Mouse (Mus musculus) myocyte (in vitro differentiated cells): ENCODE measurements at regions not wholly inside any gene's neighbourhood (a gene's known extent, or its start where the extent isn't known, plus 50 kb on each side); places are given as distances from the start of the nearest gene placed in this dataset.

Experiments used
- H3K27me3 ChIP-seq: one replicate; pipeline ENCODE4 v1.6.1; 2011; ENCODE audit not compliant: control insufficient read depth, insufficient read depth, insufficient read length
- H3K36me3 ChIP-seq: one replicate; pipeline ENCODE4 v1.6.1; 2011; ENCODE audit not compliant: control insufficient read depth, insufficient read depth
- H3K4me2 ChIP-seq: one replicate; pipeline ENCODE4 v1.6.1; 2011; ENCODE audit warnings: low read depth, control low read depth
- H3K4me3 ChIP-seq: one replicate; pipeline ENCODE4 v1.5.1; 2011; ENCODE audit warnings: mild to moderate bottlenecking, control low read depth, moderate library complexity
- H3K79me2 ChIP-seq: one replicate; pipeline ENCODE4 v1.6.1; 2011; ENCODE audit not compliant: control insufficient read depth, insufficient read depth
- H3ac ChIP-seq: one replicate; pipeline ENCODE4 v1.6.1; 2011; ENCODE audit not compliant: control insufficient read depth, insufficient read length
- CEBPB ChIP-seq: IDR thresholded peaks from 2 replicates; pipeline ENCODE4 v1.6.1; 2011; ENCODE audit warnings: mild to moderate bottlenecking, moderate library complexity; ENCODE audit not compliant: poor library complexity, insufficient read depth, severe bottlenecking
- E2F4 ChIP-seq: IDR thresholded peaks from one replicate; pipeline ENCODE4 v1.6.1; 2011; ENCODE audit warnings: mild to moderate bottlenecking, control low read depth, moderate library complexity; ENCODE audit not compliant: insufficient read depth
- MAX ChIP-seq: IDR thresholded peaks from one replicate; pipeline ENCODE4 v1.6.1; 2011; ENCODE audit warnings: low read depth, mild to moderate bottlenecking, control low read depth
- MYOD1 ChIP-seq, 3 experiments: IDR thresholded peaks; one replicate each; pipeline ENCODE4 v1.6.1; 2011; ENCODE audit warnings: control low read depth in 2 of 3, low read depth in 2 of 3, mild to moderate bottlenecking in 2 of 3, moderate library complexity in 1 of 3; ENCODE audit not compliant: insufficient read length in 2 of 3, control insufficient read depth in 1 of 3
- MYOG ChIP-seq, 3 experiments: IDR thresholded peaks; one replicate each; pipeline ENCODE4 v1.6.1; 2011; ENCODE audit warnings: control low read depth in 2 of 3, low read depth in 2 of 3, mild to moderate bottlenecking in 2 of 3; ENCODE audit not compliant: insufficient read length in 2 of 3, control insufficient read depth in 1 of 3, insufficient read depth in 1 of 3
- POLR2A ChIP-seq: IDR thresholded peaks from one replicate; pipeline ENCODE4 v1.6.1; 2011; ENCODE audit warnings: low read depth, mild to moderate bottlenecking, control low read depth, moderate library complexity; ENCODE audit not compliant: insufficient read length
- POLR2AphosphoS2 ChIP-seq: IDR thresholded peaks from one replicate; pipeline ENCODE4 v1.6.1; 2011; ENCODE audit warnings: low read depth, control low read depth; ENCODE audit not compliant: insufficient read length
- REST ChIP-seq: IDR thresholded peaks from one replicate; pipeline ENCODE4 v1.6.1; 2011; ENCODE audit warnings: mild to moderate bottlenecking, control low read depth, moderate library complexity; ENCODE audit not compliant: insufficient read depth, insufficient read length
- SRF ChIP-seq: IDR thresholded peaks from one replicate; pipeline ENCODE4 v1.6.1; 2011; ENCODE audit warnings: low read depth; ENCODE audit not compliant: control insufficient read depth, insufficient read length
- TCF12 ChIP-seq: IDR thresholded peaks from one replicate; pipeline ENCODE4 v1.6.1; 2011; ENCODE audit warnings: mild to moderate bottlenecking, control low read depth; ENCODE audit not compliant: poor library complexity, insufficient read depth, severe bottlenecking
- TCF3 ChIP-seq: IDR thresholded peaks from one replicate; pipeline ENCODE4 v1.6.1; 2011; ENCODE audit warnings: low read depth, control low read depth; ENCODE audit not compliant: insufficient read length
- USF1 ChIP-seq: IDR thresholded peaks from one replicate; pipeline ENCODE4 v1.6.1; 2011; ENCODE audit warnings: low read depth, mild to moderate bottlenecking, control low read depth, moderate library complexity

DNA sequence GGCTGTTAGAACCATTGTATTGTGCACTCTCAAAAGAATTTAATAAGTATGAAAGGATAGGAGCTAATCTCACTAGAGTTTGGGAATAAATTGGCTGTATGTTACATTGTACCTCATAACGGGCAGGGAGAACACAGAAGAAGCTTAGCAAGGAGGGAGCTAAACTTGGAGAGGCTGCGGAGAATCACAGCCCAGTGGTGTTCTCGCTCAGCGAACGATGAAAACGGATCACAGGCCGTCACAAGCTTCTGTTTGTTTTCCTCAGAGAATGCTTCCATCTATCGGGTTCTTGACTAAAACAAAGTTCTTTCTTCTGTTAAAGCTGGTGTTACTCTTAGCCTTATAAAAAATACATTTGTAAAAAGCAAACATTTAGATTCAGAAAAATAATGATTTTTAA lies 178.2 kb upstream of the Rnd3 start:
- no peaks in the 10 kb centered on the region for H3K27me3 ChIP-seq
- no peak overlapping the region for H3K4me3 ChIP-seq
- no peaks in the 10 kb centered on the region for H3K36me3 ChIP-seq
- H3ac ChIP-seq, result no peak overlapping the region
- no peak for TF ChIP-seq MYOG (IDR thresholded peaks at IDR 0.05; ENCODE audit: control insufficient read depth in 1 of 3, insufficient read depth in 1 of 3, insufficient read length in 2 of 3, low read depth in 2 of 3)
- H3K79me2 ChIP-seq, result no peaks in the 10 kb centered on the region
- no peak overlapping the region for H3K4me2 ChIP-seq

GRCm38 (mm10) chr2:51321676-51322075 lies 172.8 kb upstream of the Rnd3 start:
- no peaks in the 10 kb centered on the region for H3K36me3 ChIP-seq
- no peak overlapping the region for H3ac ChIP-seq
- TF ChIP-seq MAX (no peak), POLR2AphosphoS2 (no peak), TCF12 (no peak), POLR2A (no peak), MYOD1 (IDR thresholded peaks at IDR 0.05; ENCODE audit: control insufficient read depth in 1 of 3, insufficient read length in 2 of 3, low read depth in 2 of 3) (no peak), REST (no peak), CEBPB (no peak), SRF (no peak), MYOG (IDR thresholded peaks at IDR 0.05; ENCODE audit: control insufficient read depth in 1 of 3, insufficient read depth in 1 of 3, insufficient read length in 2 of 3, low read depth in 2 of 3) (no peak), USF1 (no peak), E2F4 (no peak), TCF3 (no peak)

DNA sequence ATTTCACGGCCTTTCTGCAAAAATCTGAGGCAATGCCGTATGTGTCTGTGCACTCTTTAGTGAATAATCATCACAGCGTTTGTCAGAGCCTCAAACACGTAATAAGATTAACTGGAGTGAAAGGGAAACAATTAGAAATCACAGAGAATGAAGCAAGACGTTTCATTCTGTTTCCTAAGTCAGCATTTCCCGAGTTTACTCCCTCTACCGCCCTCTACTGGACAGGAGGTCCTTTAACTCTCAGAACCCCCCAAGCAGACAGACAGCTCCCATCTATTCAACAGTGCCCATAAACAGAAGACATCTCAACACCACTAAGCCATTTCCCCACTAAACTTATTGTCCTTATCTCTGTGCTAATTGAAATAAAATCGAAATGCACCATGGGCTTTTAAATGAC lies 167.5 kb upstream of the Rnd3 start:
- peak overlapping the region; percentile 24 for H3K4me2 ChIP-seq
- no peaks in the 10 kb centered on the region for H3K27me3 ChIP-seq
- H3K36me3 ChIP-seq, result no peaks in the 10 kb centered on the region
- H3ac ChIP-seq, result no peak overlapping the region
- no peak for TF ChIP-seq REST
- no peak for TF ChIP-seq POLR2A
- no peak for TF ChIP-seq USF1
- TF ChIP-seq MYOG (IDR thresholded peaks at IDR 0.05; ENCODE audit: control insufficient read depth in 1 of 3, insufficient read depth in 1 of 3, insufficient read length in 2 of 3, low read depth in 2 of 3), result no peak
- TF ChIP-seq MAX, result no peak
- no peak for TF ChIP-seq SRF
- no peak for TF ChIP-seq E2F4
- no peak for TF ChIP-seq MYOD1 (IDR thresholded peaks at IDR 0.05; ENCODE audit: control insufficient read depth in 1 of 3, insufficient read length in 2 of 3, low read depth in 2 of 3)
- TF ChIP-seq CEBPB, result no peak
- TF ChIP-seq POLR2AphosphoS2, result no peak
- H3K4me3 ChIP-seq, result no peak overlapping the region
- H3K79me2 ChIP-seq, result no peaks in the 10 kb centered on the region

More at GRCm38 (mm10) chr2:51321676-51322075, 172.8 kb upstream of the Rnd3 start:
- Histone ChIP-seq H3K4me3 (no peak overlapping the region), H3K79me2 (no peaks in the 10 kb centered on the region), H3K27me3 (no peaks in the 10 kb centered on the region), H3K4me2 (no peak overlapping the region)

GRCm38 (mm10) chr2:51313414-51313813 lies 164.5 kb upstream of the Rnd3 start:
- no peaks in the 10 kb centered on the region for H3K36me3 ChIP-seq
- TF ChIP-seq POLR2AphosphoS2, result no peak
- H3K4me2 ChIP-seq, result no peak overlapping the region
- H3K4me3 ChIP-seq, result no peak overlapping the region
- H3K79me2 ChIP-seq, result no peaks in the 10 kb centered on the region
- no peaks in the 10 kb centered on the region for H3K27me3 ChIP-seq
- no peak overlapping the region for H3ac ChIP-seq

GRCm38 (mm10) chr2:51306257-51306656 lies 157.3 kb upstream of the Rnd3 start:
- Histone ChIP-seq H3K4me2 (no peak overlapping the region), H3K4me3 (no peak overlapping the region), H3K79me2 (no peaks in the 10 kb centered on the region), H3K27me3 (no peaks in the 10 kb centered on the region), H3ac (no peak overlapping the region), H3K36me3 (no peaks in the 10 kb centered on the region)
- TF ChIP-seq POLR2A (no peak), CEBPB (no peak), TCF12 (no peak), TCF3 (no peak), MYOG (IDR thresholded peaks at IDR 0.05; ENCODE audit: control insufficient read depth in 1 of 3, insufficient read depth in 1 of 3, insufficient read length in 2 of 3, low read depth in 2 of 3) (no peak), E2F4 (no peak), POLR2AphosphoS2 (no peak), SRF (no peak), USF1 (no peak), MYOD1 (IDR thresholded peaks at IDR 0.05; ENCODE audit: control insufficient read depth in 1 of 3, insufficient read length in 2 of 3, low read depth in 2 of 3) (no peak), MAX (no peak), REST (no peak)
